Mouse (Mus musculus): Measurements from ENCODE around the gene En2.

The En2 gene

DNA sequence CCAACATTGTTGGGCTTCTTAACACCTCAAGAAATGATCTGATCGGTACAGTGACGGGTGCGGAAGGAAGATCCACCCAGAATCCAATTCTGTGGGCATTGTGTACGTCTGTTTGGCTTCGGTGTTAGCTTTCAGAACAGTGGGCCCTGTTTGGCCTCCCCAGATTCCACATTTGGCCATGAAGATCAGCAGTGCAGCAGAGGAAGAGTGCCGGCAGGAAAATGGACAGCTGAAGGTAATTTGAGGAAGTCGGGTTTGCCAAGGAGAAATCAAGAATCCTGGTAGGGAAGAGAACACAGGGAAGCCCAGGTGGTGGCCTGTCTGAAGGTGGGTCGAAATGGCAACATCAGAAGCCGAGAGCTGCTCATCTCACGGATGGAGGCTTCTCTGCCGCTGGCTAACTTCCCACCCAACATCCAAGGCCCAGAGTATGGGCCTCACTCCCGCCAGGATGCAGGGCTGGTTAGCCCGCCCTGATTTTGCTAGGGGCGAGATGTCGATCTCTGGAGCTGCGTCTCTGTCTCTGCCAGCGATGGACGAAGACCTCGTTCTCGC lies 4.0 kb upstream of the En2 start:
- DNase-seq = peak in 1 of 2 experiments; percentile 51

DNA sequence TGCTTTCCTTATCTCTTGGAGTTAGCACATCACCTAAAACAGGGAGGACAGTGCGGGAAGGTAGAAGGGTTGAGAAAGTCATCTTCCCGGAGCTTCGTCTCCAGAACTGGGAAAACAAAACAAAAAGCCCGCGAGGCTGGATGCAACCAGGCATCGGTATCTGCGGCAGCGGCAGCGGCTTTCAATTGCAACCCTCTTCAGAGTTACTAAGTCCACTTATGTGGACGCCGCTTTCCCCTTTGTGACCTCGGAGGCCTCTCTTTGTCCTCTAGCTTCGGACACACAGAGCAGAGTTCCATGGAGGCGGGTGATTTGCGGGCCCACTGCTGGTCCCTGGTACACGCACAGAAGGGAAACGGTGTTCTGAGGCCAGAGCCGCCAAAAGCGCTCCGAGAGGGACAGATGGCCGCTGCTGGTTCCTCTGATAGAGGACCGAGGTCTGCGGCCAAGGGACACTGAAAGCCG lies 3.5 kb upstream of the En2 start:
- peak; percentile 83 to 85 for DNase-seq

DNA sequence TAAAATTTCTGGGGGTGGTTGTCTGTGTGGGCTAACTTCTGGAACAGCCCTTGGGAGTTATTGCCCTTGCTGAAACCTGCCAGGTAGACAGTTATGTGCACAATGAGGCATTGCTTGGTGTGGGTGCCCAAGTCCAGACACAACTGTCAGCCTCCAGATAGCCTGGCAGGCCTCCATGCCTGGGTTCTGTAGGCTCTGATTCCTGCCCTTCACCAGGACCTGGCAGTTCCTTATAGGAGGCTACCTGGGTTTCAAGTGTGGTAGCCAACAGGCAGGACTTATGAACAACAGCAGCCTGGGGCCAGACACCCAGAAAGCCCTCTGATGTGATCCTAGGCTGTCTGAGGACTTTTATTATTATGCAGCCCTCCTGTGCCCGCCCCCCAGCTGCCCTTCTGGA lies 1.6 kb upstream of the En2 start:
- DNase-seq = peak in 1 of 2 experiments; percentile 45

DNA sequence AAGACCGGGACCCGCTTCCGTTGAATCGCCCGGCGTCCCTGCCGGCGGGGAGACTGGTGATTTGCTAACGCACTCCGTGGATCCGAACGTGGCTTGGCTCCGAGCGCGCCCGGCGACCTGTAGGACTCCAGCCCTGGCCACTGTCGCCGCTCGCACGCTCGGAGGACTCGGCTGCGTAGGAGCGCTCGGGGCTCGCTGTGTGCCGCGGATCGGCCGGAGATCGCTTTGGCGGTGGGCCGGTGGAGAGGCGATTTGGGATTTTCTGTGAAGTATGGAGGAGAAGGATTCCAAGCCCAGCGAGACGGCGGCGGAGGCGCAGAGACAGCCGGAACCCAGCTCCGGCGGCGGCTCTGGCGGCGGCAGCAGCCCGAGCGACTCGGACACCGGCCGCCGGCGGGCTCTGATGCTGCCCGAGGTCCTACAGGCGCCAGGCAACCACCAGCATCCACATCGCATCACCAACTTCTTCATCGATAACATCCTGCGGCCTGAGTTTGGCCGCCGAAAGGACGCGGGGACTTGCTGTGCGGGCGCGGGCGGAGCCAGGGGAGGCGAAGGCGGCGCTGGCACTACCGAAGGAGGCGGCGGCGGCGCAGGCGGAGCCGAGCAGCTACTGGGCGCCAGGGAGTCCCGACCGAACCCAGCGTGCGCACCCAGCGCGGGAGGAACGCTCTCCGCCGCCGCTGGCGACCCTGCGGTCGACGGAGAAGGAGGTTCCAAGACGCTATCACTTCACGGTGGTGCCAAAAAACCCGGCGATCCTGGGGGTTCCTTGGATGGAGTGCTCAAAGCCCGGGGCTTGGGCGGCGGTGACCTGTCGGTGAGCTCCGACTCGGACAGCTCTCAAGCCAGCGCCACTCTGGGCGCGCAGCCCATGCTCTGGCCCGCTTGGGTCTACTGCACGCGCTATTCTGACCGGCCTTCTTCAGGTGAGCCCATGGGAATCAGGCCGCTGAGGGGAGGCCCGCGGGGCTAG lies 1.1 kb downstream of the En2 start:
- peak; percentile 64 to 67 for DNase-seq

DNA sequence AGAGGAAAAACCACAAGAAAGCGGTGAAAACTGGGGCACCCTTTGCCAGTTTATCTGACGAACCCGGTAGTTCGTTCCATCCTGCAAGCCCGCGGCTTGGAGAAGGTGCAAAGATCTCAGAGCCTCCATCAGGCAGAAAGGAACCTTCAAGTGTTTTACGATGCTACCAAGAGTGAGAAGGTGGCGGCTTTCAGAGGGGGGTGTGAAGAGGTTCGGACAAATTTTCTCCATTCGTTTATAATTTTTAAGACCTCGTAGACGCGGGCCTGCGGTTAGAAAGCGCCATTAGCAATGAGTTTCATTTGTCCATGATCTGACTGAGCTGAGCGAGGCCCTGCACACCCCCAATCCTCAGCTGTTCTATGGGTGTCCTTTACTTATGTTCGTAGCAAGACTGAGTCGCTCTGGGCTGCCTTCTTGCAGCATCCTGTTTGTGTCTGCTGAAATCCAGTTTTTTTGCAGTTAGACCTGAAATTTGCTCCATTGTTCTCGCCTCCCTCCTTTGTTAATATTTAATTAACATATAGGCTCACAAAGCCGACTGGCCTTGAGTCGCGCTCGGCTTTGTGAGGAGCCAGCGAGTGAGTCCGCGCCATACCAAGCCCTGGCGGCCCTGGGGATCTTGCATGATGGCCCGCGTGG lies 2.2 kb downstream of the En2 start:
- peak in 1 of 2 experiments; percentile 46 for DNase-seq

DNA sequence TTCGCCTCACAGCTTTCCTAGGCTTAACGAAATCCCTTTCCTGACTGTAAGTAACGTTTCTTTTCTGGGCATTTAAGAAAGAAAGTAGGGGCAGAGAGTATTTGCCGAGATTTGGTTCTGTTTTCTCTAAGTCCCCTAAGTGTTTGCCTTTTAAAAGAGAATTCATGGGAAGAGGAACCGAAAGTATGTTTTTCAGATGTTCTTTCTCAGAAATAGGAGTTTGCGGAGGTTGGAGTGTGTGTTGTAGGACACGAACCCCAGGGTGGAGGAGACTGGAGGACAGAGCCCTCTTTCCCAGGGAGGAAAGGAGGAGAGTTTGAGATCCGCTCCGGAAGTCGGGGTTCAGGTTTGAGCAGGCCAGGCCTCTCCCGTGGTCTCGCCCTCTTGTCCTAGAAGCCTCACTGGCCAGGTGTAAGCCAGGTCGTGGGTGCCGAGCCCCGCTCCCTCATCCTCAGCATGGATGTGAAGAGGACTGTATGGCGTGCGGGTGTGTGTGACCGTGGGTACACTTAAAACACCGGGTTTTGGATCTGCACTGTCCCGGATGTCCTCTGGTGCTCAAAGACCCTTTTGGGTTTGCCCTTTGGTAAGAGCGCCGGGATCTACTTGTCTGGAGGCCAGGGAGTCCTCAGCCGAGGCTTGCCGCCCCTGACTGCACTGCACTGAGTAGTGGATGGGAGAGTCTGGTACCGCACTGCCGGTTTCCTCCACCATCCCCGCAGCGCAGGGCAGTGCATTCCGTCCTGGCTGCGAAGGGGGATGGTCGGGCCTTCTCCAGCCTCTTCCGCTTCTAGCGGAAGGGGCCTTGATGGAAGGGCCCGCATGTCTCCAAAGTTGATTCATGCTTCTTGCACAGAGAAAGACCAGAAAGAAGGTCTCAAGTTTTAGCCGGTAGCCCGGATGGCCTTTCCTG lies 3.0 kb downstream of the En2 start:
- DNase-seq = peak; percentile 45 to 61

DNA sequence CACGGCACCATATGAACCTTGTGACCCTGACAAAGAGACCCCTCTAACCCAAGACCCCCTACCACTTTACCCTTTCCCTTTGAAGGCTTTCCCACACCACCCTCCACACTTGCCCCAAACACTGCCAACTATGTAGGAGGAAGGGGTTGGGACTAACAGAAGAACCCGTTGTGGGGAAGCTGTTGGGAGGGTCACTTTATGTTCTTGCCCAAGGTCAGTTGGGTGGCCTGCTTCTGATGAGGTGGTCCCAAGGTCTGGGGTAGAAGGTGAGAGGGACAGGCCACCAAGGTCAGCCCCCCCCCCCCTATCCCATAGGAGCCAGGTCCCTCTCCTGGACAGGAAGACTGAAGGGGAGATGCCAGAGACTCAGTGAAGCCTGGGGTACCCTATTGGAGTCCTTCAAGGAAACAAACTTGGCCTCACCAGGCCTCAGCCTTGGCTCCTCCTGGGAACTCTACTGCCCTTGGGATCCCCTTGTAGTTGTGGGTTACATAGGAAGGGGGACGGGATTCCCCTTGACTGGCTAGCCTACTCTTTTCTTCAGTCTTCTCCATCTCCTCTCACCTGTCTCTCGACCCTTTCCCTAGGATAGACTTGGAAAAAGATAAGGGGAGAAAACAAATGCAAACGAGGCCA lies 3.8 kb downstream of the En2 start:
- peak in 1 of 2 experiments; percentile 42 for DNase-seq

DNA sequence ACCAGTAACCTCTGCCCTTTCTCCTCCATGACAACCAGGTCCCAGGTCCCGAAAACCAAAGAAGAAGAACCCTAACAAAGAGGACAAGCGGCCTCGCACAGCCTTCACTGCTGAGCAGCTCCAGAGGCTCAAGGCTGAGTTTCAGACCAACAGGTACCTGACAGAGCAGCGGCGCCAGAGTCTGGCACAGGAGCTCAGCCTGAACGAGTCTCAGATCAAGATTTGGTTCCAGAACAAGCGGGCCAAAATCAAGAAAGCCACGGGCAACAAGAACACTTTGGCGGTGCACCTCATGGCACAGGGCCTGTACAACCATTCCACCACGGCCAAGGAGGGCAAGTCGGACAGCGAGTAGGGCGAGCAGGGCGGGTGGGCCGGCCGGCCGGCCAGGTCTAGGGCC lies 4.6 kb downstream of the En2 start:
- DNase-seq = peak; percentile 52 to 71

DNA sequence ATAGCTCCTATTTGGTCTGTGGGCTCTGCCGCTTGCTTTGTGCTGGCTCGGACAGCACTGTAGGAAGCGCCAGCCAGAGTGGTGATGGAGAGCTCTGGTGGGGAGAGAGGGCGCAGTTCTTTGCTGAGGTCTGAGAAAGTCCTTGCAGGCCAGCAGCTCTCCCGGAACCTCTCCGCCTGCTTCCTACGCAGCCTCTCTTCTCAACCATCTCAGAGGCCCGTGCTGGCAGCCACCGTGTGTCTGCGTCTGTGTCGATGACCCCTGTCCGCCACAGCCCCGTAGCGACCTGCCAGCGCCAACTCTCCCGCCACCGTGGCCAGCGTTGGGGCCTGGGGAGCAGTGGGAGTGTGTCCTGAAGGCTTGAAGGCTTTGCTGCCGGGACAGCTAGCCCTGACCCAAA lies 5.4 kb downstream of the En2 start:
- peak; percentile 53 to 62 for DNase-seq

DNA sequence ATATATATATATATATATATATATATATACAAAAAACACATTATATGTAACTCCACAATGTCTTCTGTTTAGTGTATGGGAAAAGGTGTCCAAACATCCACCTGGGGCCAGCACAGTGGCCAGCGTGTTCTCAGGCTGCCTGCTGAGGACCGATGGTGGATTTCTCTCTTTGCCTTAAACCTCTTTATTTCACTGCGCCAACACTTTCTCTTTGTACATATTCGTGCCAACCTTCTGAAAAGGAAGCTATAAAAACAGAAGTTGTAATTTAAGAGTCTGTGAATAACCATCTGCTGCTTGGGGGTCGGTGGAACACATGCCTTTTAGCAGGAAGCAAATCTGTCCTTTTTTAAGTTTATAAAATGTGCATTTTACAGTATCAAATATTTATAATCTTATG lies 6.2 kb downstream of the En2 start:
- DNase-seq = peak in 1 of 2 experiments; percentile 43

DNA sequence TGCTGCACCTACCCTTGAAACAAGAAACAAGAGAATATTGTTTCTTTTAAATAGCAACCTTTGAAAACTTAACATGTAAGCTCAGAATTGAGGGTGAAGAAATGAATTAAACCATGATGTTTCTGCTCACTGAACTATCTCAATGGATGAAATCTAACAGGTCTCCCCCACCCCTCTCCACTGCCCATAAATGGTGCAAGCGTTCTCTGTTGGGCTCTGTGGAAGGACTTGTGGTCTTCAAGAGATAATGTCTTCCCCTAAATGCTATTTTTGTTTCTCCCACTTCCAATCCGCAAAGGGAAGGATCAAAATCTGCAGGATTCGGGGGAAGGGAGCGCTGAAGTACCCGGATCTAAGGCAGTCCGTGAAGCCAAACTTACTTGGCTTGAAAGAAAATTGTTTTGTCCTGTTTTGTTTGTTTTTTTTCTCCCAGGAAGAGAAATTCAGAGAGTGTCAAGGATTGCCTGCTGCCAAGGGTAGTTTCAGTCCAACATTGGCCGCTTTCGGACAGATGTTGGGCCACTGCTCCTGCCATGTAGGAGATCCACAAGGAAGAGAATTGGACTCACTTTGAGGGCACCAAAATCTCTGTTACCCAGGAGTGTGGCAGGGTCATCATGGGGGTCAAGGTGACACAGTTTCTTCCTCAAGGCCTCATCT lies 6.9 kb downstream of the En2 start:
- DNase-seq = no peak

DNA sequence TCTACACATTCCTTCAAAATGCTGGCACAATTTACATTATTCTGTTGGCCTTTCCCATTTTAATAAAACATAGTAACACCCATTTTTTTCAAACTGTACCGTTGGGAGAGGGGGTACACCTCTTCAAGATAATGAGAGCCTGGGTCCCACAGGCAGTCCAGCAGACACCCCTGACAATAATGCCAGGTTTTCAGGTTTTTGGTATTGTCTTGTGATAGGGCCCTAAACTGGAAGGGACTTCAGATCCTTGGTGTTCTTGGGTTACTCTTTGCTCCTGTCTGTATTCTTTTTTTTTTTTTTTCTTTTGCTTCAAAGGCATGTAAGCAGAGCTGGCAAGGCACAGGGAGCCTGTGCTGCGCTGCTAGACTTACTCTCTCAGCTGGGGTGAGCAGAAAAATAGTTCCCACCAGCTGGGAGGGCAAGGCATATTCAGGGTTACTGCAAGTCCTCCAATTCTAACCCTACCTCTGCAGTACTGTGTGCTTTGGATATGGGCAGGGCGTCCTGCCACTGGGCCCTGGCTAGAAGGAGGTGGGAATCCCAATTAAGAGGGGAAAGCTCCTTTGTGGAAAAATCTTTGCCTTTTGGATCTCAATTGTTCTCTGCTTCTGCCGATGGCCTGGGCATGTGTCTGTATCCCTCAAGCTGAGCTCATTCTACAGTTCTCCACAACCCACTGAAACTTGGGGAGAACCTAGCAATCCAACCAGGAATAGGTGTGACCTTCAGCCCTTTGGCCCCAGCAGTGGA lies 7.6 kb downstream of the En2 start:
- DNase-seq = peak in 1 of 2 experiments; percentile 34

DNA sequence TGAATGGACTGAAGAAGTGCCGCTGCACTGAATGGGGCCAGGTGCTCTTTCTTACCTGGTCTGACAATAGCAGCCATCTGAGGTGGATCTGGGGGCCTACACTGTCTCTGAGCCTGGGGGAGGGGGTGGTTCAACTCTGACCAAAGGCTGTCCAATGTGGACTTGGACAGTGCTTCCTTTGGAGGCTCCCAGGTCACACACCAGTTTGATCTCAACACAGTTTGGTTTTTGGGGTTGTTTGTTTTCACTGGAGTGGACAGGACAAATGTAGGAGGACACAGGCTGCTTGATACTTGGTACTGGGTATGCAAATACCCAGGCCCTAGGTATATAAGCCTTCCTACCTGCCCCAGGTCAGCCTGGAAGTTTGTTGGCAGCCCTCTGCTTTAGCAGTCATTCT lies 8.2 kb downstream of the En2 start:
- peak in 1 of 2 experiments; percentile 29 for DNase-seq

DNA sequence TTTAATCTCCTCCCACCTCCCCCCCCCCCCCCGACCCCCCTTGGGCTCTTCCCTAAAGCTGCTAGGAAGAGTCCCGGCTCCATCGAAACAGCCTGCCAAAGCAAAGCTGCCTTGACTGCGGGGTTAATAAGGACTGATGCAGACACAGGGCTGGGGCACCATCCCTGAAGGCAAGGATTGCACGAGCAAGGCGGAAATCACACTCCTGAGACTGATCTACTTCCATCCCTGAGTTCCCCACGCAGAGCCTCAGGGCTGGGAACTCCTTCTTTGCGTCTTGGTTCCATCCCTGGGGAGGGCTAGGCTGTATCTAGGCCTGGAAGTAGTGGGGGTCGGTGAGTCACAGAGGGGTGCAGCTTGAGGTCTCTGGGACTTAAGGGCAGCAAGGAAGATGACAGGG lies 8.6 kb downstream of the En2 start:
- DNase-seq = peak in 1 of 2 experiments; percentile 37

DNA sequence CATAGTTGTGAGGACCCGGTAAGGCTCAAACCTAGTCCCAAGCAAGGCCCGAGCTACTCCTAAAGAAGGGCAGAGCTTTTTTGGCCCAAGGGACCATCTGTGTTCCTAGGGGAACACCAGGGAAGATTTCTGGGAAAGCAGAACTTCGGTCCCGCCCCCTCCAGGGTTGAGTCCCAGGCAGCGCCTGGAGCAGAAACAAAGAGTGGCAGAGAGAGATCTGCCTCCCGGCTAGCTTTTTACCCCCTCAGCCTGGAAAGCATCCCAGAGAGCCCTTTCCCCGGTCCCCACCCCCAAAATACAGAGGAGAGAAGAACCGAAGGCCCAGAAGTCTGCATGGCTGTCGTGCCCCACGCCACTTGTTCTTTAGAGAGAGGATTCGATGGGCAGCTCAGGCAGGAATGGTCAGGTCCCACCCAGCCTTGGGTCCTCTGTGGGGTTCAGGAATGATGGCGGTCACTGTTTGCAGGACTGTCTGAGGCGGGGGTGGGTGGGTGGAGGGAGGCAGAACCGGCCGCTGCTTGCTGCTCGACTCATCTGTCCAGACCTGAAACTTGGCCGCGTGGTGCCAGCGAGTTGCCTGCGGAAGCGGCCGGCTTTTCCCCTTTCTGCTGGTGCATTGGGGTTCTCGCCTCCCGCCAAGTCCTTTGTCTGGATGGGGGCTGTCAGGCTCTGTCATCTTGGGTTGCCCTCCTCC lies 9.5 kb downstream of the En2 start:
- DNase-seq = peak; percentile 37 to 47

DNA sequence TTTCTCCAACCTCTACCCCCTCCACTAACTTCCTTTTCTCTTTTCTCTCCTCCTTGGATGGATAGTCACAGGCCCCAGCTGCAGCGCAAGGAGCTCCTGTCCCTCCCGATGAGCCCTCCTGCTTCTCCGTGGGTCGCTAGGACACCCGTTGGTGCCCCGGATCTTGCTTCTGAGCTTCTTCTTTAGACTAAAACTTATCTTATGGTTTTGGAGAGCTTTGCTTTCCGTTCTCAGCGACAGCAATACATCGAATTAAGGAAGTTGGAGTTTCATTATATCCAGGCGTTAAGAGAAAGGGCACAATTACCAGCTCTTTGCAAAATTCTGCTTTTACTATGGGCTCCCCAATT lies 10.1 kb downstream of the En2 start:
- DNase-seq = no peak

DNA sequence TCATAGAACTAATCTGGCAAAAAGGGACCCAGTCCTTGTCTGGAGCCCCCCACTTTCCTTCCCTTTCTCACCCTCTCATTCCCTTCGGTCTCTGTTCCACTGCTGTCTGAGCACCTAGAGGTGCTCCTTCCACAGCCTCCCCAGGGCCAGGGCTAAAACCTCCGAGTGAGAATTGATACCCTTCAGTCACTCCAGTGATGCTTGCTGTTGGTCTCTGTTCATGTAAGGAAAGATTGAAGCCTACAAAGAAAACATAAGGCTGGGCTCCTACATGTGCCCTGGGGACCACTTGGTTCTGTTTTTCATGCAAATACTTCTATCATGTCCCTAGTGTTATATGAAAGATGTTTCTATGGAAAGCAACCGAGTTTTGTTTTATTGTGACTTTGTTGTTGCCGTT lies 10.5 kb downstream of the En2 start:
- DNase-seq = no peak

DNA sequence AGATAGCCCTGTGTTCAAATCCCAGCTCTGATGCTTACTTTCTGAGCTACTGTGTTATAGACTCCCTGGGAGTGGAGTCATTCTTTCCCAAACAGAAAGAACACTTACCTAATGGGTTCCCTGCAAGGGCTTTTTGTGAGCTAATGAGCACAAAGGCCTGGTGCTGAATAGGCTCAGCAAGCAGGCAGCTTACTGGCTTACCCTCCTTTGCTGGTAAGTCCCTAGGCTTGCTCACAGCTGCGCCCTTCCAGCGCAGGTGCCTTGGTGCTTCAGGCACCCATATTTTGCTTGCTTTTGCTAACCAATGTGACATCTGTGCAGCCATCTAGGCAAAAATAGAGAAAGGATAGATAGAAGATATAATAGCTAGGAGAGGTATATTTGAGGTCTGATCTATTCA lies 11.1 kb downstream of the En2 start:
- DNase-seq = no peak

DNA sequence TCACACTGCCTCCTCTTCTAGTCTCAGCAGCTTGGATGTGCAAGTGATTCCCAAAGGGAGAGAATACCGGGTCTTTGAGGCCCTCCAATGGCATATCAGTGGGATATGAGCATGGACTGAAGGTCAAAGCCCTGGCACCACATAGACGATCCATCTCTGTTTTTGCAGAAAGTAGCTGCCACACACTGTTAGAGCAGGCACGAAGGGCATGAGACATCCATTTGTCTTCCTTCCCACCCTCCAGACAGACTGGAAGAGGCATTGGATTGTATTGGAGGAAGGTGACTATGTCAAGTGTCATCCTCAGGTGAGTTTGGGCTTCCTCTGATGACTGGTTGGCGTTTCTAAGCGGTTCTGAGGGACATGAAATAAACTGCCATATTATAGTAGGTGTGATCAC lies 12.8 kb downstream of the En2 start:
- no peak for DNase-seq

DNA sequence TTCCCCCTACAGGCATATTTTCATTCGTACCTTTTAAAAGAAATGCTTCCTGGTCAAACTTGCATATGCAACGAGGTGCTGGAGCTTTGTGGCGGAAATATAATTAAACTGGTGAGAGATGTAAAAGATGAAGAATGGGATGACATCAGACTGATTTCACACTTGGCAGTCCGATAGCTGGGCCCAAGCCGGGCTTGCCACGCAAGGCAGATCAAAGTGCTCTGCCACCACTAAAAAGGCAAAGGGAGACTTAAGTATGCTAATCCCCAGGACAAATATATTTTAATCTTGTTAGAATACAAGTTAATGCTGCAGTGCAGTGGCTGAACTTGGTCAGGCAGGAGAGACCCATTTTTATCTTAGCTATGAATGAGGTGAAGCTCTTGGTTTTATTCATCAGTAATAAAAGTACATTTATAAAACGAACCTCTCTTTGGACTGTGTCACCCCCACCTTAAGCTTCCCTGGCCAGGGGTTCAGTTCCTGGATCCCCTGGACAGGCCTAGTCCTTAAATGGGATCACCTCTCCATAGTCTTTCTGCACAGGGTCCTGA lies 13.8 kb downstream of the En2 start:
- DNase-seq = no peak
